7 mouse cellular contexts compared by ENCODE assay signal in genomic region chr16:41258145-41259035, GRCm38 (mm10).
DNase-seq lines count a peak whose midpoint lies in the region; ATAC-seq and TF ChIP-seq lines count a peak whose summit lies in the region.

No protein-coding gene starts in this region.

- peak; percentile 80 for TF ChIP-seq CTCF in lung, postnatal 0 days (IDR thresholded peaks at IDR 0.05)

- H3K9ac ChIP-seq in heart, embryonic 12.5 days: no peak overlapping the region
- no peak overlapping the region for H3K9ac ChIP-seq in lung, postnatal 0 days (replicated peaks; ENCODE audit: low read depth)

- no peaks in the 10 kb centered on the region for H3K27me3 ChIP-seq in heart, embryonic 12.5 days (replicated peaks)
- no peaks in the 10 kb centered on the region for H3K27me3 ChIP-seq in lung, postnatal 0 days (replicated peaks; ENCODE audit: insufficient read depth, low read length)

- 0 out of 2 replicates have a peak, but pooled peaks have one; percentile 29 for ATAC-seq in heart, embryonic 12.5 days (ENCODE audit: insufficient number of reproducible peaks, low FRiP score)
- no peak for ATAC-seq in lung, postnatal 0 days

- 54% methylated on average over 12 of the region's 12 CpGs for WGBS in heart, embryonic 12.5 days
- WGBS in lung, postnatal 0 days: 49% methylated on average over 12 of the region's 12 CpGs

- H3K4me1 ChIP-seq in heart, embryonic 12.5 days (replicated peaks): no peaks in the 10 kb centered on the region
- H3K4me1 ChIP-seq in lung, postnatal 0 days (ENCODE audit: insufficient read depth, low read depth, low read length): no peaks in the 10 kb centered on the region

- H3K36me3 ChIP-seq in heart, embryonic 12.5 days: no peaks in the 10 kb centered on the region
- no peaks in the 10 kb centered on the region for H3K36me3 ChIP-seq in lung, postnatal 0 days (ENCODE audit: insufficient read depth, low read length)

- H3K27ac ChIP-seq in heart, embryonic 12.5 days (ENCODE audit: poor library complexity, severe bottlenecking): no peak overlapping the region
- no peak overlapping the region for H3K27ac ChIP-seq in lung, postnatal 0 days (ENCODE audit: low read length)

- no peak for TF ChIP-seq EP300 in lung, postnatal 0 days (IDR thresholded peaks at IDR 0.05)

- H3K4me2 ChIP-seq in heart, embryonic 12.5 days: no peak overlapping the region
- no peak overlapping the region for H3K4me2 ChIP-seq in lung, postnatal 0 days (replicated peaks; ENCODE audit: low read depth, low read length)

- no peaks in the 10 kb centered on the region for H3K9me3 ChIP-seq in heart, embryonic 12.5 days (replicated peaks)
- no peaks in the 10 kb centered on the region for H3K9me3 ChIP-seq in lung, postnatal 0 days (ENCODE audit: low read length)

- DNase-seq in ES-CJ7 (ENCODE audit: low read depth, low spot score) (peak; percentile 58), ZHBTc4 (ENCODE audit: low read depth, low spot score) (peak; percentile 56)
- peak; percentile 63 to 78 for DNase-seq in cerebellum, postnatal 4 days (ENCODE audit: low spot score in 2 of 2)
- peak; percentile 84 for DNase-seq in layer of hippocampus, adult 11-12 months (ENCODE audit: low spot score)
- DNase-seq in lung, postnatal 0 days (ENCODE audit: low spot score): peak; percentile 29
- DNase-seq in right cerebral cortex, adult 18-20 months: peak; percentile 75

- H3K4me3 ChIP-seq in heart, embryonic 12.5 days: no peak overlapping the region
- no peak overlapping the region for H3K4me3 ChIP-seq in lung, postnatal 0 days (ENCODE audit: low read depth, low read length)

Comparison
In these comparisons a context has a peak if more than half of its experiments do, and no peak if none do; other contexts are left out.
1. DNase-seq: peak in every context shown above with its lines; median percentile 84 in layer of hippocampus, adult 11-12 months; 75 in right cerebral cortex, adult 18-20 months; 70 in cerebellum, postnatal 4 days; 58 in ES-CJ7; 56 in ZHBTc4; 29 in lung, postnatal 0 days.